Mouse (Mus musculus): Measurements from ENCODE around the gene Sik3.

DNA sequence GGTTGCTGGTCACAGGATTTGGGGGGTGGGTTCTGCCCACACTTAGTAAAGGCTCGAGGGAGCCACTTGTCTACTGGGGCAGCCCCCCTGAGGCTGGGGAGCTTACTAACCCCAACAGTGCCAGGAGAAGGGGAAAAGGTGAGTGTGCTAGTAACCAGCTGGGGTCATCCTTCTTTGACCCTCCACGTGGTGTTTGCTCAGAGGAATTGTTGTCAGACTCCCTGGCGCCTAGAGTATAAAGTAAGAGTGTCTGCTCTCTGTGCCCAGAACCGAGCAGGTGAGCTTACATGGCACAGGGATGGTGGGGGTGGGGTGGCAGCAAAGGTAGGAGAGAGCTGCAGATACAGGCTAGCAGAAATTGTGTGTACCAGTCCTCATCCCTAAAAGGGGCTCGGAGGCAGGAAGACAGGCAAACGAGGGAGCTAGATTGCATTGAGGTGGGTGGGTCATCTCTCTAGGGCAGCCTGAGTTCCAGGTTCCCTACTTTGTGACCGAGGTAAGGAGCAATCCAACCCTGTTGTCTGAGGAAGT, 255.8 kb downstream of the Sik3 start, which contains the start of gene Apoa5:
- TF ChIP-seq CTCF (IDR thresholded peaks at IDR 0.05; ENCODE audit: low read depth): no peak
- peak; percentile 75; the same call in 1 of the 2 replicates for TF ChIP-seq EP300 (IDR thresholded peaks at IDR 0.05; ENCODE audit: low read depth)

Data from liver, postnatal 0 days (tissue).